Mouse (Mus musculus) embryonic fibroblast, embryonic 13.5 days (primary cell): ENCODE data around the gene Cpn1. TPM values are rescaled to one million over a fixed set of nuclear protein-coding genes. Genes with fewer than 3 reads are reported as not detected.
"Not testable (repeated sequence)": the region's sequence is repeated elsewhere in the genome, so short reads cannot be mapped to it uniquely, and the experiment has no call there.

Source experiments
- H3K27ac ChIP-seq: 2 replicates; pipeline ENCODE4 v1.5.1; 2012; ENCODE audit warnings: low read length, control low read depth, inconsistent platforms; ENCODE audit not compliant: insufficient read depth
- H3K4me1 ChIP-seq: 2 replicates; pipeline ENCODE4 v1.6.1; 2011; ENCODE audit warnings: low read length; ENCODE audit not compliant: control insufficient read depth, insufficient read depth
- H3K4me3 ChIP-seq: 2 replicates; pipeline ENCODE4 v1.5.1; 2011; ENCODE audit warnings: mild to moderate bottlenecking, control low read depth, low read length; ENCODE audit not compliant: insufficient read depth
- CTCF ChIP-seq: IDR thresholded peaks from 2 replicates; pipeline ENCODE4 v1.5.1; 2011; ENCODE audit warnings: mild to moderate bottlenecking, control low read depth, low read length, moderate library complexity, borderline replicate concordance; ENCODE audit not compliant: insufficient read depth
- POLR2A ChIP-seq: IDR thresholded peaks from 2 replicates; pipeline ENCODE4 v1.6.1; 2011; ENCODE audit warnings: low read depth, mild to moderate bottlenecking, control low read depth, low read length, moderate library complexity
- polyA plus RNA-seq: library from polyadenylated mRNA; stranded (reverse); fragments of >200 nt; gene quantifications from 2 replicates; pipeline ENCODE4 v1.2.4, GENCODE M21; 2011; ENCODE audit warnings: low read depth; ENCODE audit not compliant: missing spikeins, insufficient read length

Cpn1 gene
- polyA plus RNA-seq, 1 experiment: not detected

GRCm38 (mm10) chr19:43965496-43966085 is 20.8 kb downstream of the Cpn1 start:
- no peak for TF ChIP-seq POLR2A
- no peak for TF ChIP-seq CTCF
- no peaks in the 10 kb centered on the region for H3K4me1 ChIP-seq
- H3K4me3 ChIP-seq: no peak overlapping the region
- no peak overlapping the region for H3K27ac ChIP-seq

- H3K27ac ChIP-seq: no peak overlapping the region
- H3K4me1 ChIP-seq: no peaks in the 10 kb centered on the region
- no peak for TF ChIP-seq POLR2A
- TF ChIP-seq CTCF: no peak
- H3K4me3 ChIP-seq: no peak overlapping the region
These were observed 23.6 kb downstream of the Cpn1 start for GRCm38 (mm10) chr19:43962795-43963194.

GRCm38 (mm10) chr19:43961185-43961584 is 25.2 kb downstream of the Cpn1 start:
- Histone ChIP-seq H3K4me1 (no peaks in the 10 kb centered on the region), H3K27ac (no peak overlapping the region), H3K4me3 (no peak overlapping the region)
- TF ChIP-seq POLR2A (no peak), CTCF (no peak)

GRCm38 (mm10) chr19:43960014-43960413 is 26.3 kb downstream of the Cpn1 start:
- H3K27ac ChIP-seq: no peak overlapping the region
- H3K4me1 ChIP-seq: no peaks in the 10 kb centered on the region
- no peak overlapping the region for H3K4me3 ChIP-seq
- TF ChIP-seq CTCF: no peak
- TF ChIP-seq POLR2A: no peak

GRCm38 (mm10) chr19:43959162-43959561 is 27.2 kb downstream of the Cpn1 start:
- Histone ChIP-seq H3K4me1 (no peaks in the 10 kb centered on the region), H3K4me3 (no peak overlapping the region), H3K27ac (no peak overlapping the region)
- TF ChIP-seq CTCF (peak; percentile 93), POLR2A (no peak)

GRCm38 (mm10) chr19:43957881-43958280 is 28.5 kb downstream of the Cpn1 start:
- Histone ChIP-seq H3K4me3 (no peak overlapping the region), H3K27ac (no peak overlapping the region), H3K4me1 (no peaks in the 10 kb centered on the region)
- no peak for TF ChIP-seq CTCF
- no peak for TF ChIP-seq POLR2A

- Histone ChIP-seq H3K27ac (no peak overlapping the region), H3K4me3 (no peak overlapping the region), H3K4me1 (no peaks in the 10 kb centered on the region)
- TF ChIP-seq POLR2A (no peak), CTCF (no peak)
These were observed 29.0 kb downstream of the Cpn1 start for GRCm38 (mm10) chr19:43957402-43957801.

GRCm38 (mm10) chr19:43955266-43955665 is 31.1 kb downstream of the Cpn1 start:
- TF ChIP-seq CTCF (no peak), POLR2A (no peak)
- no peak overlapping the region for H3K27ac ChIP-seq
- H3K4me1 ChIP-seq: no peaks in the 10 kb centered on the region
- H3K4me3 ChIP-seq: no peak overlapping the region

GRCm38 (mm10) chr19:43954864-43955263 is 31.5 kb downstream of the Cpn1 start:
- TF ChIP-seq CTCF (no peak), POLR2A (no peak)
- Histone ChIP-seq H3K4me3 (no peak overlapping the region), H3K4me1 (no peaks in the 10 kb centered on the region), H3K27ac (no peak overlapping the region)

GRCm38 (mm10) chr19:43952936-43953335 is 33.4 kb downstream of the Cpn1 start:
- H3K27ac ChIP-seq, H3K4me1 ChIP-seq, H3K4me3 ChIP-seq: not testable (repeated sequence)

GRCm38 (mm10) chr19:43949111-43949810 is 37.1 kb downstream of the Cpn1 start:
- no peak overlapping the region for H3K4me3 ChIP-seq
- TF ChIP-seq CTCF (no peak), POLR2A (no peak)
- no peak overlapping the region for H3K27ac ChIP-seq
- no peaks in the 10 kb centered on the region for H3K4me1 ChIP-seq
